Mouse (Mus musculus) hindbrain, embryonic 13.5 days (tissue): ENCODE measurements around the gene Pappa. TPM values are rescaled to one million over a fixed set of nuclear protein-coding genes. Genes with fewer than 3 reads are reported as not detected.

Experiments used
- ATAC-seq: fragments of 200-750 bp; cut with Nextera tagmentation; 2 replicates; pipeline ENCODE4 v1.8.0; 2017; ENCODE audit warnings: moderate TSS enrichment; ENCODE audit not compliant: low FRiP score
- H3K27ac ChIP-seq: fragments of 300-500 bp; sonication (generic); 2 replicates; pipeline ENCODE4 v1.5.1; 2015; ENCODE audit warnings: inconsistent platforms, mild to moderate bottlenecking, moderate library complexity
- H3K27me3 ChIP-seq: fragments of 300-500 bp; sonication (generic); 2 replicates; pipeline ENCODE4 v1.6.1; 2015; ENCODE audit warnings: mild to moderate bottlenecking, inconsistent platforms
- H3K36me3 ChIP-seq: fragments of 300-500 bp; sonication (generic); 2 replicates; pipeline ENCODE4 v1.6.1; 2015; ENCODE audit warnings: mild to moderate bottlenecking, inconsistent platforms
- H3K4me1 ChIP-seq: fragments of 300-500 bp; sonication (generic); replicated peaks from 2 replicates; pipeline ENCODE4 v1.6.1; 2015; ENCODE audit warnings: inconsistent platforms
- H3K4me2 ChIP-seq: fragments of 300-500 bp; sonication (generic); 2 replicates; pipeline ENCODE4 v1.6.1; 2015; ENCODE audit warnings: inconsistent platforms, mild to moderate bottlenecking, moderate library complexity
- H3K4me3 ChIP-seq: fragments of 300-500 bp; sonication (generic); 2 replicates; pipeline ENCODE4 v1.5.1; 2015; ENCODE audit warnings: mild to moderate bottlenecking, inconsistent platforms
- H3K9ac ChIP-seq: fragments of 300-500 bp; sonication (generic); 2 replicates; pipeline ENCODE4 v1.6.1; 2015; ENCODE audit warnings: mild to moderate bottlenecking, inconsistent platforms
- H3K9me3 ChIP-seq: fragments of 300-500 bp; sonication (generic); 2 replicates; pipeline ENCODE4 v1.6.1; 2016; ENCODE audit warnings: inconsistent platforms
- WGBS: fragments of 180-500 bp; shearing (Covaris S2); methylation state at CpG from one replicate; pipeline ENCODE4 v1.1.7; 2015; 5-methylcytosine and 5-hydroxymethylcytosine counted together
- polyA plus RNA-seq: library from polyadenylated mRNA; unstranded; fragments of >200 nt; fragmentation: Nextera tagmentation; extraction: Ambion mirVana; gene quantifications from 2 replicates; pipeline ENCODE4 v1.2.1, GENCODE M21; 2015

Gene Pappa
- polyA plus RNA-seq, 1 experiment from 2014 or later = 0.39 TPM

DNA sequence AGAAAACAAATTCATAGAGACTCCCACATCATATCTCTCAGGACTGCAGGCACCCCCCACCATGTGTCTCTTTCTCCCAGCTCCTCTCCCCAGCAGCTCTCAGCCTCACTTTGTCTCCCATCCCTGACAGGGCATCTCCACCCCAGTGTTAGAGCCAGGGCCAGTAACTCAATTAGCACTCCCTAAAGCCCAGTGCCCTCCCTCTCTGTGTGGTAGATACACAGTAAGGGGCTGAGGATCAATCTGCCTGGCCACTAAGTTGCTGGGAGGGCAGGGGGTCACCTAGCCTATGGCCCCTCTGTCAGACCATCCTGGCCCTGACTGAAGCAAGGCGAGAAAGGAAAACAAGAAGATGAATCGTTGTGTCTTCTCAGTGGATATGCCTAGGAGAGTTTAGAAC, 119.3 kb downstream of the Pappa start:
- H3K4me1 ChIP-seq = peaks cover 8% of the 10 kb centered on the region; the same call in 1 of the 2 replicates
- no peak for ATAC-seq
- H3K36me3 ChIP-seq = no peaks in the 10 kb centered on the region
- no peak overlapping the region for H3K4me2 ChIP-seq
- H3K9me3 ChIP-seq = no peaks in the 10 kb centered on the region
- no peak overlapping the region for H3K4me3 ChIP-seq
- H3K27me3 ChIP-seq = peaks cover 28% of the 10 kb centered on the region; the same call in 1 of the 2 replicates
- WGBS = 7% methylated on average over 2 of the region's 2 CpGs
- no peak overlapping the region for H3K9ac ChIP-seq
- H3K27ac ChIP-seq = no peak overlapping the region

DNA sequence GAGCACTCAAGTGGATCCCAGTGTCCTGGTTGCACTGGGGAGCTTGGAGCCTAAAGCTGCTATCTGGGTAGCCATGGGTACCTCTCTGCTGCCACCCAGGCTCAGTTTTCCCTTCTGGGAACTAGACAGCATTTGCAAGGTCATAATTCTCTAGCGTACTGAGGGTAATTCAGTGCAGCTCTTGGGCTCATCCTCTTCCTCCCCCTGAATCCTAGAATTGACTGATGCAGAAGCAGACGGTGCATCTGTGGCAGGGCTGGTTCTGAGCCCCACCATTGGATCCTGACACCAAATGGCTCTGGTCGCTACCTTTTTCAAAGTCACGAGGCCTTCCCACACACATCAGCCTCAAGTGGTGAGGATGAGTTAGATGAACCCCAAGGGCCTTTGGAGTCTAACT, 121.0 kb downstream of the Pappa start:
- H3K9me3 ChIP-seq = no peaks in the 10 kb centered on the region
- H3K4me3 ChIP-seq = no peak overlapping the region
- peaks cover 38% of the 10 kb centered on the region for H3K27me3 ChIP-seq
- no peaks in the 10 kb centered on the region for H3K36me3 ChIP-seq
- no peak overlapping the region for H3K4me2 ChIP-seq
- no peak overlapping the region for H3K27ac ChIP-seq
- H3K4me1 ChIP-seq = 0 out of 2 replicates have a peak, but pooled peaks cover 5% of the 10 kb centered on the region
- 20% methylated on average over 4 of the region's 4 CpGs for WGBS
- ATAC-seq = no peak
- H3K9ac ChIP-seq = no peak overlapping the region

DNA sequence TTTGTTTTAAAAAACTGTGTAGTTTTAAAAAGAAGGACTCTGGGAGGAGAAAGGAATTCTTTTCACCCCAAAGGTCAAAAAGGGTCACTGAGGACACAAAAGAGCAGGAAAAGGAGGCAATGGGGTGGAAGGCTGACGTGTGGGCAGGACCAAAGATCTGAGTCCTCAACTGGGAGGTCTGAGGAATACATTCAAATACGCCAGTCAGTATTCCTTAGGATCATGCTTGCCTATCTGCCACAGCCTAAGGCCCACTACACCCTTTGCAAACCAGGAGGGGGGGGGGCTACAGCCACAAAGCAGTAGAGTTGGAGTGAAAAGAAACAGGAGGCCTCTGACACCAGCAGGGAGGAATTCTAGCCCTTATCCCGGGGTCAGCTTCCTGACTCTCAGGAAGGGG, 121.5 kb downstream of the Pappa start:
- no peak overlapping the region for H3K9ac ChIP-seq
- H3K27me3 ChIP-seq = peaks cover 39% of the 10 kb centered on the region
- no peak overlapping the region for H3K4me2 ChIP-seq
- no peaks in the 10 kb centered on the region for H3K36me3 ChIP-seq
- no peak overlapping the region for H3K27ac ChIP-seq
- no peak overlapping the region for H3K4me3 ChIP-seq
- WGBS = 13% methylated on average over 3 of the region's 3 CpGs
- 0 out of 2 replicates have a peak, but pooled peaks have one; percentile 39 for ATAC-seq
- H3K4me1 ChIP-seq = 0 out of 2 replicates have a peak, but pooled peaks cover 5% of the 10 kb centered on the region
- H3K9me3 ChIP-seq = no peaks in the 10 kb centered on the region

DNA sequence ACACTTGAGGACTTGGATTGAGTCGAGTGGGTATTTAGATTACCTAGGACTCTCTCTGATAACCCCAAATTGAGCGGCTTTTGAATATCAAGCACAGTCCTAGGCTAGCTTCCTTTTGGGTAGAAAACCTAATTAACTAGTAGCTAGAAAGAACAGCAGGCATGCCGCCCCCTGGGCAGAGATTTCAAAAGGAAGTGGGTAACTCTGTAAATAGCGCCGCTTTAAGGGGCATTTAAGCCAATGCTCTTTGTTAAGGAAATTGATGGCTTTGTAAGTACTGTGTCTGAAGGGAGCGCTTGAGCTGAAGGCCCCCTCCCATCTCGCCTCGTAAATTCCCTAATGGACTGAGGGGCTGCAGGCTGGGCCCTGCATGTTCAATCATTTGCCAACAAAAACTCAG, 128.2 kb downstream of the Pappa start:
- H3K4me3 ChIP-seq = no peak overlapping the region
- ATAC-seq = peak; percentile 59; the same call in 1 of the 2 replicates
- H3K9me3 ChIP-seq = no peaks in the 10 kb centered on the region
- no peak overlapping the region for H3K27ac ChIP-seq
- peaks cover 25% of the 10 kb centered on the region for H3K27me3 ChIP-seq
- no peaks in the 10 kb centered on the region for H3K36me3 ChIP-seq
- H3K9ac ChIP-seq = no peak overlapping the region
- H3K4me1 ChIP-seq = peaks cover 10% of the 10 kb centered on the region
- WGBS = 1% methylated on average over 8 of the region's 8 CpGs
- peak overlapping the region; percentile 14 for H3K4me2 ChIP-seq

DNA sequence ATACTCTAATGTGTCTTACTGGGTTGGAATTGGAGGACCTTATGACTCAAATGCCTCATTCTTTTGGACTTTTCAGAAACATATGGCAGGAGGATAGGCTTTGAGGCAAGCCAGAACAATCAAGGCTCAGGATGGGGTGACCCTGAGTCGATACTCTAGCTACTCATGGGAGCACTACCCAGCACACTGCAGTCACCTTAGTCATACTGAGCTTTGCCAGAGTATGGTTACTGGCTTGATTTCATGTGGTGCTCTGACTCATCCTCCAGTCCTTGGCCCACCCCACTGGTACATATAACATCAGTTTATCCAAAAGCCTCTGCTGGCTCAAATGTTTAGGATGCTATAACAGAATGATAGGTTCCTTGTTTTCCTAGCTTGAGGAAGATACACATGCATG, 130.1 kb downstream of the Pappa start:
- H3K27me3 ChIP-seq = peaks cover 15% of the 10 kb centered on the region
- WGBS = 81% methylated on average over 1 of the region's 1 CpGs

DNA sequence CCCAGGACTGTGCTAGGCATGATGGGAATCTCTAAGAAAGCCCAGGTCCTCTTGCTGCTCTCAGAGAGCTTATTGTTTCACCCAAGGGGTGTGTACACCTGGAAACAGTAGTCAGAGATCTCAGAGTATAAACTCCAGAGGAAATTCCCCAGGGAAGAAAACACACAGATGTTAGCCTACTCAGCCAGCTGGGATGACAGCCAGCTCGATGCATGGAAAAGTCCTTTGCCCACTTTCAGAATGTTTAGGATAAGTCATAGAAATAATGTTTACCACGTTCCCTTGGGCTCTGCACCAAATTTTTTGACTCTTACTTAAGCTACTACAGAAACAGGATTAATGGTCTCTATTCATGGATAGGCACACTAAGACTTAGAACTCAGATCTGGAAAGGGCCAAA, 143.1 kb downstream of the Pappa start:
- Histone ChIP-seq H3K27me3 (no peaks in the 10 kb centered on the region), H3K36me3 (no peaks in the 10 kb centered on the region), H3K9me3 (no peaks in the 10 kb centered on the region), H3K4me1 (no peaks in the 10 kb centered on the region), H3K4me2 (no peak overlapping the region), H3K9ac (no peak overlapping the region), H3K4me3 (no peak overlapping the region), H3K27ac (no peak overlapping the region)
- no peak for ATAC-seq
- WGBS = 77% methylated on average over 2 of the region's 2 CpGs

More for the DNA sequence above, 130.1 kb downstream of the Pappa start:
- Histone ChIP-seq H3K27ac (no peak overlapping the region), H3K4me1 (peaks cover 10% of the 10 kb centered on the region), H3K9me3 (no peaks in the 10 kb centered on the region), H3K9ac (no peak overlapping the region), H3K36me3 (no peaks in the 10 kb centered on the region), H3K4me3 (no peak overlapping the region), H3K4me2 (no peak overlapping the region)
- no peak for ATAC-seq

DNA sequence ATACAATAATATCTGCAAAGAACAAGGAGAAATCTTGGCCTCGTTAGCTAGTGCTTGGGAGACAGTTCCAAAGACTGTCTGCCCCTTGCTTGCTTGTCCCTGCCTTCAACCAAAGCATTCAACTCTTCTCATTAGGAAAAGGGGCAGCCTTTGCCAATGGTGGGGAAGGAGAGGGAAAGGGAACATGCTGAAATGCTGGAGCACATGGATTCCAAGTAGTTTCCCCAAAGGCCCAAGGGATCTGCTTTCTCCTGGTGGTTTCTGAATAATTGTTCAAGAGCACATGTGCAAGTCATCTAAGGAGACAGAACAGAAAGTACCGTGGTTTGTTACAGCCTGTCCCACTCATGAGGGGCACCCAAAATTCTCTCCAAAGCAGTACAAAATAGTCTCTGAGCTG, 146.0 kb downstream of the Pappa start:
- no peak for ATAC-seq

DNA sequence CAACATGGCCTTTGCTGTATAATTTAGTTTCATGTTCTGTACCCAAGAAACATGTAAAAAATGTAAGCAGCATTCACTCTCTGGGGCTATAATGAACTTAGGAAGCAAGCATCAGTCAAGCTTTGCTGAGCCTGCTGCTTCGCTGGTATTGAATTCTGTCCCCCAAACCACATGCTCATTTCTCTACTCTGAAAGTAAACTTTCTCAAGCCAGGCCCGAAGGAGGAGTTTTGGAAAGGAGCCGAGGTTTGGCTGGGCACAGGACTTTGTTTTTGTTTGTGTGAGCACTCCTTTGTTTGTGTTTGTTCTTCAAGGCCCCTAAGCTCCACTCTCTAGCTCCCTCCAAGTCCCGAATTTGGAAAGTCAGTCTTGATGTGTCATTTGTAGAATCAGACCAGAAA, 148.3 kb downstream of the Pappa start:
- H3K36me3 ChIP-seq = no peaks in the 10 kb centered on the region
- whole genome bisulfite sequencing = 56% methylated on average over 4 of the region's 4 CpGs
- H3K4me1 ChIP-seq = no peaks in the 10 kb centered on the region
- ATAC-seq = no peak
- H3K27me3 ChIP-seq = no peaks in the 10 kb centered on the region
- no peak overlapping the region for H3K4me3 ChIP-seq
- no peak overlapping the region for H3K27ac ChIP-seq
- no peak overlapping the region for H3K4me2 ChIP-seq
- no peak overlapping the region for H3K9ac ChIP-seq
- no peaks in the 10 kb centered on the region for H3K9me3 ChIP-seq

More for the DNA sequence above, 146.0 kb downstream of the Pappa start:
- Histone ChIP-seq H3K4me1 (no peaks in the 10 kb centered on the region), H3K9me3 (no peaks in the 10 kb centered on the region), H3K9ac (no peak overlapping the region), H3K4me3 (no peak overlapping the region), H3K27ac (no peak overlapping the region), H3K27me3 (no peaks in the 10 kb centered on the region), H3K36me3 (no peaks in the 10 kb centered on the region), H3K4me2 (no peak overlapping the region)
- 90% methylated on average over 2 of the region's 2 CpGs for WGBS

DNA sequence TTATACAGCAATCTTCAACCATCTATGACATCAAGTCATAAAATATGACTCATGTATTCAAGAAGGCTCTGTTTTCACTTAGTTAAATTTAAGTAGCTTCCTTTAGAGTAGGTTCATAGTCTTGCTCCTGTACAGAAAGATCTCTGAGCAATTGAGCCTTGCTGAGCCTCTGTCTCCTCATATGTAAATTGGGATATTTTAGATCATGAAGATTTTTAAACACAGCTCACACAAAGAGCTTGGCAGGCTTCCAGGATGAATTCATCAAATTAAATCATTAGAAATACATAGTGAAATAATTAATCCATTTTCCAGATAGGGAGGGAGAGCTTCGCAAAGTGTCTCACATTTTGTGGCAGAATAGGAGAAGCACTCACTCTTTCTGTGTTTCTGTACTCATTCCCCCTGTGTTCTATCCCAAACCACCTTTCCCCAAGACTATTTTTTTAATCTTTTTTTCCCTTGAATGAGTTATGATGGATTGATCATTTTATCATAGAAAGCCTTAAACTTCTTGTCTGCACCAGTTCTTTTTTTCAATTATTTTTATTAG, 149.4 kb downstream of the Pappa start:
- no peak for ATAC-seq
- H3K27ac ChIP-seq = no peak overlapping the region
- 91% methylated on average over 1 of the region's 1 CpGs for WGBS

DNA sequence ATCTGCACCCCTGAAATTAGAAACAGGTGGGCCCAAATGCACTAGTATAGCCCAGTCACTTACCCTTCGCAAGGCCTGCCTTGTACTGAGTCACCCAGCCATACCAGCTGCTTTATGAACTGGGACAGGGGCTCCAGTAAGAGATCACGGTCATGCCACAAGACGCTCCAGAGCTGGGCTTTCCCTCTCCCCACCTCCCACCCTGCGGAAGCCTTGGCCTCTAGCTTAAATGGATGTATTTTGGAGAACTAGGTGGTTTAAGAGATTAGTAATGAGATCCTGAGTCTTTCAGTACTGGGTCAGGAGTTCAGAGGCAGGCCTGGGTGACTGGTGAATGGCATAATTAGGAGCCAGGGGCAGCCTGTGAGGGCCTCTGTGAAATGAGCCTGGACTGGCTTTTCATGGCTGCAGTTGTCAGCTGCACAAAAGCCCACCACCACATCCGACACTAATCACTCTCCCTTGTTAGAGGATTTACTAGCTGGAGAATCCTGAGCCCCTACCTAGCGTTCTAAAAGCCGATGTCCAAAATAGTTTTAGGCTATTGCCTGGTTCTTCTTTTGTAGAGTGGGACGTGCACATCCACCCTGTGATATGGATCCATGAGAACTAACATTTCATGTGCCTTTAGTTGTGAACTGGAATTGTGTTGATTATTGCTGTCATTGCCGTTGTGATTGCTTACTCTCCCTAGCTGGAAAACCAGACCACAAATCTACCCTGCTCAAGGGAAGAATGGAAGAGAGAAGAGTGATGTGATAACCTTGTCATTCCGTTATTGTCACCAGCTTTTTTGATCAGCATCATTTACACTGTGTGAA, 154.7 kb downstream of the Pappa start:
- H3K4me3 ChIP-seq = no peak overlapping the region
- 20% methylated on average over 10 of the region's 10 CpGs for WGBS
- ATAC-seq = no peak

More for the DNA sequence above, 149.4 kb downstream of the Pappa start:
- Histone ChIP-seq H3K9me3 (no peaks in the 10 kb centered on the region), H3K36me3 (no peaks in the 10 kb centered on the region), H3K9ac (no peak overlapping the region), H3K4me2 (no peak overlapping the region), H3K4me1 (peaks cover 2% of the 10 kb centered on the region; the same call in 1 of the 2 replicates), H3K27me3 (no peaks in the 10 kb centered on the region), H3K4me3 (no peak overlapping the region)

DNA sequence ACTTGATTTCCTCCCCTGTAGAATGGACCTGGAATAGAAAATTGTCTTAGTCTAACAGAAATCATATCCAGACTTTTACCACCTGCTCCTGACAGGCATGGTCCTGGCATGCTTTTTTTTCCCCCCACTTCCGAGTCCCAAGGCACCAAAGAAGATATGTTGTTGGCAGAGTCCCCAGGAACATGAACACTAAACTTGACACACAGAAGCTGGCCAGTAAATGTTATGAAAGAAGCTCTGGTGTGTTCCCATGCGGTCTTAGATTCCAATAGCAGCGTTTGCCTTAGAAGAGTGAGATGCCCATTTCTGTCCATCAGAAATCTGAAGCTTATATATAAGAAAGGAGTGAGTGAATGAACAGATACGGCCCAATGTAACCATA, 155.3 kb downstream of the Pappa start:
- no peaks in the 10 kb centered on the region for H3K27me3 ChIP-seq
- WGBS = 68% methylated on average over 4 of the region's 4 CpGs
- no peak overlapping the region for H3K4me3 ChIP-seq
- H3K27ac ChIP-seq = no peak overlapping the region
- no peaks in the 10 kb centered on the region for H3K36me3 ChIP-seq
- ATAC-seq = no peak
- no peak overlapping the region for H3K9ac ChIP-seq
- peaks cover 17% of the 10 kb centered on the region for H3K4me1 ChIP-seq
- H3K9me3 ChIP-seq = no peaks in the 10 kb centered on the region
- no peak overlapping the region for H3K4me2 ChIP-seq

More for the DNA sequence above, 154.7 kb downstream of the Pappa start:
- no peaks in the 10 kb centered on the region for H3K27me3 ChIP-seq
- H3K27ac ChIP-seq = no peak overlapping the region
- no peak overlapping the region for H3K4me2 ChIP-seq
- no peaks in the 10 kb centered on the region for H3K36me3 ChIP-seq
- no peak overlapping the region for H3K9ac ChIP-seq
- H3K9me3 ChIP-seq = no peaks in the 10 kb centered on the region
- peaks cover 17% of the 10 kb centered on the region for H3K4me1 ChIP-seq

DNA sequence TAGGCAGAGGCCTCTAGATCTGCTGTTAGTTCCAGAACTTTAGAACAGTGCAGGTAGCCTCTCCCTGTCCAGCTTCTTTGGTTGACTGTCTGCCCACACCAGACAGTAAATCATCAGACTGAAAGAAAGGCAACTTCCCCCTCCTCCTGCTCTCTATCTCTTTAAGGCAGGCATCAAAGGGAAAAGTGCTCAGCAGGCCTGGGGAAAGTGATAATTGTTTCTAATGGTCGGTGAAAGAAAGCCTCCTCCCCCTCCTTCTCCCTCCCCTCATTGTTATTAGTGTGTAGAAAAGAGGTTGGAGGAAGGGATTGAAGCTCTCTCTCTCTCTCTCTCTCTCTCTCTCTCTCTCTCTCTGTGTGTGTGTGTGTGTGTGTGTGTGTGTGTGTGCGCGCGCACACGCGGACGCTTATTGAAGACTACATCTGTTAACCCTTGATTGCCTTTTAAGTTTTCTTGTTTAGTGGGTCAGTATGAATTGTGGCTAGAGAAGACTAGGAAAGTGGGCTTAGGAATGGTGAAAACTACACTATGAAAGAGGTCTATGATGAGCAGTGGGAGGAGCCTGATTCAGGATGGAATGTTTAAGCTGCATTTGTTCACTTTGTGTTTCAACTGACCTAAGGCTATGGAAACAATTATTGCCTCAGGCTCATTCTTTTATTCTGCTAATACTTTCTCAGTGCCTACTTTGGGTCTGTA, 156.2 kb downstream of the Pappa start:
- no peak overlapping the region for H3K9ac ChIP-seq
- H3K36me3 ChIP-seq = no peaks in the 10 kb centered on the region
- H3K4me2 ChIP-seq = 0 out of 2 replicates have a peak overlapping the region, but pooled peaks have one; percentile 2
- H3K4me1 ChIP-seq = peaks cover 17% of the 10 kb centered on the region
- ATAC-seq = peak; percentile 65
- H3K4me3 ChIP-seq = no peak overlapping the region
- H3K27me3 ChIP-seq = no peaks in the 10 kb centered on the region
- H3K27ac ChIP-seq = no peak overlapping the region
- H3K9me3 ChIP-seq = no peaks in the 10 kb centered on the region
- 0% methylated on average over 7 of the region's 7 CpGs for WGBS
